Mouse (Mus musculus) heart, adult 2 months (tissue): ENCODE results near the gene Myo9b. TPM values are rescaled to one million over a fixed set of nuclear protein-coding genes. Genes with fewer than 3 reads are reported as not detected.
"Not testable (repeated sequence)": the region's sequence is repeated elsewhere in the genome, so short reads cannot be mapped to it uniquely, and the experiment has no call there.

Experiments
- DNase-seq, 2 experiments: peaks; one replicate each; pipeline ENCODE4 v3.0.0; 2021
- H3K27ac ChIP-seq: fragments of 200-600 bp; 2 replicates; pipeline ENCODE4 v1.8.1; 2022
- H3K27me3 ChIP-seq: fragments of 200-500 bp; 2 replicates; pipeline ENCODE4 v1.6.1; 2012; ENCODE audit warnings: mild to moderate bottlenecking, low read length, inconsistent platforms, mixed read lengths; ENCODE audit not compliant: control insufficient read depth, insufficient read depth
- H3K36me3 ChIP-seq: fragments of 200-500 bp; 2 replicates; pipeline ENCODE4 v1.6.1; 2012; ENCODE audit warnings: low read length, inconsistent platforms; ENCODE audit not compliant: control insufficient read depth, insufficient read depth
- H3K4me1 ChIP-seq: fragments of 200-500 bp; 2 replicates; pipeline ENCODE4 v1.6.1; 2011; ENCODE audit warnings: low read length; ENCODE audit not compliant: control insufficient read depth, insufficient read depth
- H3K4me3 ChIP-seq: fragments of 200-600 bp; 2 replicates; pipeline ENCODE4 v1.8.1; 2022
- H3K79me2 ChIP-seq: fragments of 200-500 bp; replicated peaks from 2 replicates; pipeline ENCODE4 v1.6.1; 2012; ENCODE audit warnings: mild to moderate bottlenecking, inconsistent platforms, low read length, moderate library complexity, mixed read lengths; ENCODE audit not compliant: control insufficient read depth, insufficient read depth
- H3K9ac ChIP-seq: fragments of 200-500 bp; 2 replicates; pipeline ENCODE4 v1.6.1; 2012; ENCODE audit warnings: low read depth, mild to moderate bottlenecking, control low read depth, inconsistent platforms, low read length, mixed read lengths
- CTCF ChIP-seq: fragments of 200-600 bp; IDR thresholded peaks from 2 replicates; pipeline ENCODE4 v1.8.1; 2022; ENCODE audit warnings: antibody characterized with exemption, mild to moderate bottlenecking, moderate library complexity
- EP300 ChIP-seq: fragments of 200-500 bp; IDR thresholded peaks from 2 replicates; pipeline ENCODE4 v1.6.1; 2011; ENCODE audit warnings: low read depth, low read length, control low read depth; ENCODE audit not compliant: insufficient read depth
- POLR2A ChIP-seq: fragments of 200-500 bp; IDR thresholded peaks from 2 replicates; pipeline ENCODE4 v1.6.1; 2011; ENCODE audit warnings: mild to moderate bottlenecking, low read depth, low read length, control low read depth; ENCODE audit not compliant: insufficient read depth
- WGBS: fragments of 180-500 bp; shearing (Covaris S2); methylation state at CpG from one replicate; pipeline ENCODE4 v1.1.7; 2018; 5-methylcytosine and 5-hydroxymethylcytosine counted together
- intact Hi-C: fragments of 180-260 bp; cut with DNase I; formaldehyde crosslinking; loops from one replicate; pipeline ENCODE4 v1.15.1; 2025
- polyA plus RNA-seq: library from polyadenylated mRNA; depleted of rRNA; stranded (reverse); fragments of >200 nt; gene quantifications from 2 replicates; pipeline ENCODE4 v1.2.3, GENCODE M21; 2012
- total RNA-seq, 2 experiments: library from RNA; stranded (reverse); gene quantifications; 2 replicates each; pipeline ENCODE4 v1.2.3; 2021

The Myo9b gene
- total and polyA plus RNA-seq, 3 experiments: 15.0 to 22.8 (median 20.1) TPM

- 87% methylated on average over 2 of the region's 2 CpGs for WGBS
- Histone ChIP-seq H3K36me3 (peaks cover 14% of the 10 kb centered on the region), H3K4me1 (peaks cover 28% of the 10 kb centered on the region), H3K4me3 (no peak overlapping the region), H3K79me2 (no peaks in the 10 kb centered on the region), H3K27ac (peak overlapping the region; percentile 94), H3K9ac (no peak overlapping the region), H3K27me3 (no peaks in the 10 kb centered on the region)
- no peak for TF ChIP-seq EP300
- no peak for TF ChIP-seq CTCF
- no peak for TF ChIP-seq POLR2A
- DNase-seq: no peak
- intact Hi-C loops: no loop called here
Measured at GRCm38 (mm10) chr8:71313951-71314350, 41.4 kb downstream of the Myo9b start.

GRCm38 (mm10) chr8:71315972-71316371 is 43.5 kb downstream of the Myo9b start:
- Histone ChIP-seq H3K9ac (no peak overlapping the region), H3K4me3 (no peak overlapping the region), H3K27me3 (no peaks in the 10 kb centered on the region), H3K36me3 (peaks cover 8% of the 10 kb centered on the region), H3K27ac (peak overlapping the region; percentile 94), H3K4me1 (peaks cover 25% of the 10 kb centered on the region), H3K79me2 (no peaks in the 10 kb centered on the region)
- DNase-seq: peak in 1 of 2 experiments; percentile 56
- WGBS: 70% methylated on average over 5 of the region's 5 CpGs
- TF ChIP-seq CTCF: no peak
- peak; percentile 12; the same call in 1 of the 2 replicates for TF ChIP-seq POLR2A
- peak; percentile 92 for TF ChIP-seq EP300
- intact Hi-C loops: loop anchor here (2.0 kb wide), 1 partner anchor 43 kb away; the partner anchor contains the start of genes Haus8 and Myo9b

GRCm38 (mm10) chr8:71316486-71317031 is 44.0 kb downstream of the Myo9b start:
- peaks cover 22% of the 10 kb centered on the region for H3K4me1 ChIP-seq
- peaks cover 8% of the 10 kb centered on the region for H3K36me3 ChIP-seq

GRCm38 (mm10) chr8:71318610-71319009 is 46.1 kb downstream of the Myo9b start:
- H3K79me2 ChIP-seq, intact Hi-C loops: not testable (repeated sequence)
- WGBS: 78% methylated on average over 5 of the region's 5 CpGs

More at GRCm38 (mm10) chr8:71316486-71317031, 44.0 kb downstream of the Myo9b start:
- H3K4me3 ChIP-seq: no peak overlapping the region
- no peak for DNase-seq
- H3K27ac ChIP-seq: peak overlapping the region; percentile 94
- no peak overlapping the region for H3K9ac ChIP-seq
- TF ChIP-seq CTCF (no peak), EP300 (no peak), POLR2A (no peak)
- intact Hi-C loops: loop anchor here (2.0 kb wide), 1 partner anchor 44 kb away; the partner anchor contains the start of genes Haus8 and Myo9b
- H3K27me3 ChIP-seq: no peaks in the 10 kb centered on the region
- no peaks in the 10 kb centered on the region for H3K79me2 ChIP-seq

GRCm38 (mm10) chr8:71319760-71320159 is 47.2 kb downstream of the Myo9b start:
- intact Hi-C loops: loop anchor here (5.0 to 10.0 kb wide), 2 partner anchors 43 to 95 kb away; no protein-coding TSS in a partner anchor
- H3K36me3 ChIP-seq, H3K4me1 ChIP-seq, H3K27me3 ChIP-seq, H3K9ac ChIP-seq, H3K79me2 ChIP-seq, DNase-seq, H3K4me3 ChIP-seq, H3K27ac ChIP-seq: not testable (repeated sequence)
- 74% methylated on average over 2 of the region's 2 CpGs for WGBS

More at GRCm38 (mm10) chr8:71318610-71319009, 46.1 kb downstream of the Myo9b start:
- H3K4me1 ChIP-seq: peaks cover 12% of the 10 kb centered on the region; the same call in 1 of the 2 replicates
- not testable (repeated sequence) for H3K36me3 ChIP-seq, H3K9ac ChIP-seq, H3K27ac ChIP-seq, DNase-seq, H3K27me3 ChIP-seq, H3K4me3 ChIP-seq

- no peak for DNase-seq
- no peak for TF ChIP-seq CTCF
- TF ChIP-seq EP300: no peak
- TF ChIP-seq POLR2A: no peak
- Histone ChIP-seq H3K27me3 (no peaks in the 10 kb centered on the region), H3K4me3 (no peak overlapping the region), H3K79me2 (no peaks in the 10 kb centered on the region), H3K27ac (no peak overlapping the region), H3K9ac (no peak overlapping the region), H3K36me3 (no peaks in the 10 kb centered on the region), H3K4me1 (no peaks in the 10 kb centered on the region; the same call in 1 of the 2 replicates)
- 95% methylated on average over 3 of the region's 3 CpGs for WGBS
- intact Hi-C loops: loop anchor here (5.0 to 10.0 kb wide), 2 partner anchors 39 to 98 kb away; no protein-coding TSS in a partner anchor
Measured at GRCm38 (mm10) chr8:71322939-71323338, 50.4 kb downstream of the Myo9b start.
